Mouse (Mus musculus) midbrain, embryonic 13.5 days (tissue): ENCODE data around the gene Zfp57. TPM values are rescaled to one million over a fixed set of nuclear protein-coding genes. Genes with fewer than 3 reads are reported as not detected.

ENCODE experiments used
- ATAC-seq: fragments of 200-750 bp; cut with Nextera tagmentation; 2 replicates; pipeline ENCODE4 v1.8.0; 2017; ENCODE audit warnings: mild to moderate bottlenecking, moderate TSS enrichment, moderate library complexity
- H3K27ac ChIP-seq: fragments of 300-500 bp; sonication (generic); 2 replicates; pipeline ENCODE4 v1.5.1; 2015; ENCODE audit warnings: inconsistent platforms, mild to moderate bottlenecking, moderate library complexity
- H3K27me3 ChIP-seq: fragments of 300-500 bp; sonication (generic); 2 replicates; pipeline ENCODE4 v1.6.1; 2015; ENCODE audit warnings: mild to moderate bottlenecking, inconsistent platforms
- H3K36me3 ChIP-seq: fragments of 300-500 bp; sonication (generic); 2 replicates; pipeline ENCODE4 v1.6.1; 2015; ENCODE audit warnings: mild to moderate bottlenecking, inconsistent platforms
- H3K4me1 ChIP-seq: fragments of 300-500 bp; sonication (generic); replicated peaks from 2 replicates; pipeline ENCODE4 v1.6.1; 2015; ENCODE audit warnings: inconsistent platforms
- H3K4me2 ChIP-seq: fragments of 300-500 bp; sonication (generic); replicated peaks from 2 replicates; pipeline ENCODE4 v1.6.1; 2015; ENCODE audit warnings: moderate library complexity, mild to moderate bottlenecking, inconsistent platforms
- H3K4me3 ChIP-seq: fragments of 300-500 bp; sonication (generic); replicated peaks from 2 replicates; pipeline ENCODE4 v1.5.1; 2015; ENCODE audit warnings: mild to moderate bottlenecking, inconsistent platforms
- H3K9ac ChIP-seq: fragments of 300-500 bp; sonication (generic); replicated peaks from 2 replicates; pipeline ENCODE4 v1.6.1; 2015; ENCODE audit warnings: mild to moderate bottlenecking, inconsistent platforms
- H3K9me3 ChIP-seq: fragments of 300-500 bp; sonication (generic); 2 replicates; pipeline ENCODE4 v1.6.1; 2016; ENCODE audit warnings: mild to moderate bottlenecking, inconsistent platforms
- WGBS: fragments of 180-500 bp; shearing (Covaris S2); methylation state at CpG from one replicate; pipeline ENCODE4 v1.1.7; 2015; 5-methylcytosine and 5-hydroxymethylcytosine counted together
- polyA plus RNA-seq: library from polyadenylated mRNA; unstranded; fragments of >200 nt; fragmentation: Nextera tagmentation; extraction: Ambion mirVana; gene quantifications from 2 replicates; pipeline ENCODE4 v1.2.1, GENCODE M21; 2015

Zfp57 gene
- polyA plus RNA-seq, 1 experiment from 2014 or later: 272 TPM

- H3K4me1 ChIP-seq: peaks cover 4% of the 10 kb centered on the region
- ATAC-seq: no peak
- WGBS: 56% methylated on average over 2 of the region's 2 CpGs
These were observed 25.5 kb downstream of the Zfp57 start for GRCm38 (mm10) chr17:37026425-37026824.

GRCm38 (mm10) chr17:37027486-37027885 is 26.5 kb downstream of the Zfp57 start:
- WGBS: 92% methylated on average over 4 of the region's 4 CpGs
- Histone ChIP-seq H3K36me3 (no peaks in the 10 kb centered on the region), H3K9me3 (no peaks in the 10 kb centered on the region)

More at GRCm38 (mm10) chr17:37026425-37026824, 25.5 kb downstream of the Zfp57 start:
- Histone ChIP-seq H3K36me3 (no peaks in the 10 kb centered on the region), H3K9me3 (no peaks in the 10 kb centered on the region), H3K9ac (no peak overlapping the region), H3K27me3 (no peaks in the 10 kb centered on the region), H3K27ac (no peak overlapping the region), H3K4me3 (no peak overlapping the region), H3K4me2 (no peak overlapping the region)

GRCm38 (mm10) chr17:37028212-37028611 is 27.2 kb downstream of the Zfp57 start:
- Histone ChIP-seq H3K4me3 (peak overlapping the region; percentile 38), H3K27me3 (no peaks in the 10 kb centered on the region), H3K27ac (peak overlapping the region; percentile 98), H3K9me3 (no peaks in the 10 kb centered on the region), H3K4me1 (peaks cover 4% of the 10 kb centered on the region), H3K4me2 (peak overlapping the region; percentile 56), H3K9ac (peak overlapping the region; percentile 64), H3K36me3 (no peaks in the 10 kb centered on the region)
- no peak for ATAC-seq
- WGBS: 3% methylated on average over 10 of the region's 10 CpGs

More at GRCm38 (mm10) chr17:37027486-37027885, 26.5 kb downstream of the Zfp57 start:
- no peaks in the 10 kb centered on the region for H3K27me3 ChIP-seq
- H3K27ac ChIP-seq: peak overlapping the region; percentile 98
- H3K4me3 ChIP-seq: no peak overlapping the region
- peaks cover 4% of the 10 kb centered on the region for H3K4me1 ChIP-seq
- ATAC-seq: no peak
- H3K9ac ChIP-seq: no peak overlapping the region
- no peak overlapping the region for H3K4me2 ChIP-seq

GRCm38 (mm10) chr17:37028683-37029120 is 27.7 kb downstream of the Zfp57 start:
- H3K4me3 ChIP-seq: peak overlapping the region; percentile 38
- H3K27ac ChIP-seq: peak overlapping the region; percentile 98
- H3K4me2 ChIP-seq: peak overlapping the region; percentile 56
- peak; percentile 99 for ATAC-seq
- peaks cover 4% of the 10 kb centered on the region for H3K4me1 ChIP-seq
- 0% methylated on average over 14 of the region's 14 CpGs for WGBS
- H3K9ac ChIP-seq: peak overlapping the region; percentile 64
- H3K36me3 ChIP-seq: no peaks in the 10 kb centered on the region
- H3K27me3 ChIP-seq: no peaks in the 10 kb centered on the region
- no peaks in the 10 kb centered on the region for H3K9me3 ChIP-seq

GRCm38 (mm10) chr17:37029162-37029561 is 28.2 kb downstream of the Zfp57 start:
- peak overlapping the region; percentile 56 for H3K4me2 ChIP-seq
- peak overlapping the region; percentile 38 for H3K4me3 ChIP-seq
- no peaks in the 10 kb centered on the region for H3K36me3 ChIP-seq
- H3K9me3 ChIP-seq: no peaks in the 10 kb centered on the region
- peak overlapping the region; percentile 98 for H3K27ac ChIP-seq
- H3K9ac ChIP-seq: peak overlapping the region; percentile 64
- WGBS: 64% methylated on average over 8 of the region's 8 CpGs
- no peaks in the 10 kb centered on the region for H3K27me3 ChIP-seq
- peaks cover 4% of the 10 kb centered on the region for H3K4me1 ChIP-seq
- peak; percentile 34 for ATAC-seq

GRCm38 (mm10) chr17:37039127-37039894 is 38.3 kb downstream of the Zfp57 start:
- Histone ChIP-seq H3K4me2 (no peak overlapping the region), H3K4me3 (no peak overlapping the region), H3K9me3 (no peaks in the 10 kb centered on the region), H3K27ac (no peak overlapping the region), H3K9ac (no peak overlapping the region), H3K4me1 (no peaks in the 10 kb centered on the region), H3K27me3 (no peaks in the 10 kb centered on the region), H3K36me3 (no peaks in the 10 kb centered on the region)
- no peak for ATAC-seq
- WGBS: 82% methylated on average over 2 of the region's 2 CpGs

- Histone ChIP-seq H3K4me3 (peak overlapping the region; percentile 90), H3K9ac (peak overlapping the region; percentile 98), H3K27me3 (peaks cover 6% of the 10 kb centered on the region), H3K4me1 (peaks cover 35% of the 10 kb centered on the region), H3K9me3 (no peaks in the 10 kb centered on the region), H3K27ac (peak overlapping the region; percentile 95), H3K4me2 (peak overlapping the region; percentile 91), H3K36me3 (0 out of 2 replicates have a peak, but pooled peaks cover 3% of the 10 kb centered on the region)
- ATAC-seq: no peak
- 84% methylated on average over 7 of the region's 7 CpGs for WGBS
These were observed 43.8 kb downstream of the Zfp57 start for GRCm38 (mm10) chr17:37044651-37045244.

GRCm38 (mm10) chr17:37045611-37046311 is 44.8 kb downstream of the Zfp57 start, which contains the start of gene Gabbr1:
Gene Gabbr1 (plus strand): TSS chr17:37045966.
- under 1% methylated on average over 35 of the region's 55 CpGs for WGBS
- peak; percentile 82 for ATAC-seq

GRCm38 (mm10) chr17:37046312-37047112 is 45.5 kb downstream of the Zfp57 start:
- peak overlapping the region; percentile 95 for H3K27ac ChIP-seq
- peak overlapping the region; percentile 91 for H3K4me2 ChIP-seq
- WGBS: 1% methylated on average over 39 of the region's 58 CpGs
- H3K4me3 ChIP-seq: peak overlapping the region; percentile 90
- peak overlapping the region; percentile 98 for H3K9ac ChIP-seq
- no peaks in the 10 kb centered on the region for H3K9me3 ChIP-seq
- H3K36me3 ChIP-seq: 0 out of 2 replicates have a peak, but pooled peaks cover 3% of the 10 kb centered on the region
- H3K4me1 ChIP-seq: peaks cover 49% of the 10 kb centered on the region
- H3K27me3 ChIP-seq: peaks cover 6% of the 10 kb centered on the region
- ATAC-seq: peak; percentile 65

More at GRCm38 (mm10) chr17:37045611-37046311, 44.8 kb downstream of the Zfp57 start, which contains the start of gene Gabbr1:
- H3K4me2 ChIP-seq: peak within 1 kb of the TSS; percentile 91
- H3K9ac ChIP-seq: peak within 1 kb of the TSS; percentile 98
- peaks cover 42% of the 10 kb centered on the region for H3K4me1 ChIP-seq
- no peaks in the 10 kb centered on the region for H3K9me3 ChIP-seq
- peak within 1 kb of the TSS; percentile 95 for H3K27ac ChIP-seq
- peaks cover 6% of the 10 kb centered on the region for H3K27me3 ChIP-seq
- peak within 1 kb of the TSS; percentile 90 for H3K4me3 ChIP-seq
- H3K36me3 ChIP-seq: 0 out of 2 replicates have a peak, but pooled peaks cover 3% of the 10 kb centered on the region

GRCm38 (mm10) chr17:37047332-37047976 is 46.5 kb downstream of the Zfp57 start:
- H3K4me3 ChIP-seq: peak overlapping the region; percentile 90
- WGBS: 16% methylated on average over 19 of the region's 19 CpGs
- peaks cover 59% of the 10 kb centered on the region for H3K4me1 ChIP-seq
- peak overlapping the region; percentile 98 for H3K9ac ChIP-seq
- 0 out of 2 replicates have a peak, but pooled peaks cover 3% of the 10 kb centered on the region for H3K36me3 ChIP-seq
- peaks cover 6% of the 10 kb centered on the region for H3K27me3 ChIP-seq
- H3K4me2 ChIP-seq: peak overlapping the region; percentile 91
- peak overlapping the region; percentile 95 for H3K27ac ChIP-seq
- H3K9me3 ChIP-seq: no peaks in the 10 kb centered on the region
- no peak for ATAC-seq
